Mouse (Mus musculus) WW6 (cell line): Measurements from ENCODE around the gene Marf1.
A peak's percentile ranks its signal among the peaks of the same experiment; 100 is the strongest.
"Not testable (repeated sequence)": the region's sequence is repeated elsewhere in the genome, so short reads cannot be mapped to it uniquely, and the experiment has no call there.

ENCODE experiments used
- DNase-seq: peaks from one replicate; pipeline ENCODE4 v3.0.0-alpha.2; 2013; ENCODE audit warnings: low read depth, low spot score

Gene Marf1

DNA sequence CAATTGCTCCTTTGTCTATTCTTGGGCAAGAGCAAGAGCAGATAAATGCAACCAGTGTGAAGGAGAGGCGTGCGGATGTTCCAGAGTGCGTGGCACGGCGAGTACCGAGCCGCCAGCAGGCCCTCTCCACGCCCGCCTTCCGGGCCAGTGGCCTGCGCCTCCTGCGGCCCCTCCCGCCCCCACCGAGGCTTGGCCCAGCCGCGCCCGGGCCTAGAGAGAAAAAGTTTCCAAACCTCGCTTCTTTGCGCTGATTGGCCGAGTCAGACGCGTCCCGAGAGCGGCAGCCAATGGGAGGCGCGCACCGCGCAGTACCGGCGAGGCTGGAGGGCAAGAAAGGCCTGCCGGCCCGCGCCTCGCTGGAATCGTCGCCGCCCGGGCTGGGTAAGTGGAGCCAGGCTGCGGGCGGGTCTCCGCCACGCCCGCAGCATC, at the start of gene Marf1, which contains the start of gene Nde1:
TSS of gene Marf1 (minus strand) at position 364 of the 429 bp plus-strand sequence.
TSS of gene Nde1 (plus strand) at position 288 of the 429 bp plus-strand sequence.
- DNase-seq, result peak; percentile 71

- no peak for DNase-seq
Observed at GRCm38 (mm10) chr16:14198798-14199197, 35.6 kb upstream of the Marf1 start.

- peak; percentile 11 for DNase-seq
Observed at GRCm38 (mm10) chr16:14195427-14195826, 32.3 kb upstream of the Marf1 start.

GRCm38 (mm10) chr16:14194164-14194950, 31.2 kb upstream of the Marf1 start:
- no peak for DNase-seq

DNA sequence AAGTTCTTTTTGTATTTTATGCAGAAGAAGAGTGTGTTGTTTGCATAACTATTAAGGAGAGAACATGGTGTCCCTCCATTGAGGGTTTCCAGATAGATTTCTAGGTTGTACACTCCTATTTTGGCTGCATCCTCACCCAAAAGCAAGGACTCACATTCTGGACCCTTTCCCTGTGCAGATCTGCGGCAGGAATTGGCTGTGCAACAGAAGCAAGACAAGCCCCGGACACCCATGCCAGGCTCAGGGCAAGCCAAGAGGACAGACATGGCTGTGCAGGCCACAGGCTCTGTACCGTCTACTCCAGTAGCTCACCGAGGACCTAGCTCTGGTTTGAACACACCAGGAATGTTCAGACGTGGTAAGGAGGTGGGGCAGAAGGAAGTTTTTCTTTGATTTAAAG, 22.4 kb upstream of the Marf1 start:
- no peak for DNase-seq

GRCm38 (mm10) chr16:14183856-14184255, 20.7 kb upstream of the Marf1 start:
- no peak for DNase-seq

DNA sequence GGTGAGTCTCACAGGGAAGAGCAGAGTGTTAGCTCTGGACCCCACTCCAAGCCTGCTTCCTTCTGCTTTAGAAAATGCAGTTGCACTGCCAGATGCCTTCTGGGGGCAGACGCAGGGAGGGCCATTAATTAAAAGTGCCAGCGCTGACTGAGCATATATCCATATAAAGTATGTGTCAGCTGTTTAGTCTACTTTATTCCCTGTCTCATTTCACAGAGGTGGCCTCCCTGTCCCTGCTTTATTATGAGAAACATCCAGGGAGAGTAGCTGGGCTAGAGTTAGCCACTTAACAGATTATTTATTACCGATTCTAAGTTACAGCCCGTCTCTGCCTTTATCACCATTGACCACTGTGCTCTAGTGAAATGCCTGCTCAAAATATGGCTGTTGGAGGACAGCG, 19.2 kb upstream of the Marf1 start:
- DNase-seq, result no peak

DNA sequence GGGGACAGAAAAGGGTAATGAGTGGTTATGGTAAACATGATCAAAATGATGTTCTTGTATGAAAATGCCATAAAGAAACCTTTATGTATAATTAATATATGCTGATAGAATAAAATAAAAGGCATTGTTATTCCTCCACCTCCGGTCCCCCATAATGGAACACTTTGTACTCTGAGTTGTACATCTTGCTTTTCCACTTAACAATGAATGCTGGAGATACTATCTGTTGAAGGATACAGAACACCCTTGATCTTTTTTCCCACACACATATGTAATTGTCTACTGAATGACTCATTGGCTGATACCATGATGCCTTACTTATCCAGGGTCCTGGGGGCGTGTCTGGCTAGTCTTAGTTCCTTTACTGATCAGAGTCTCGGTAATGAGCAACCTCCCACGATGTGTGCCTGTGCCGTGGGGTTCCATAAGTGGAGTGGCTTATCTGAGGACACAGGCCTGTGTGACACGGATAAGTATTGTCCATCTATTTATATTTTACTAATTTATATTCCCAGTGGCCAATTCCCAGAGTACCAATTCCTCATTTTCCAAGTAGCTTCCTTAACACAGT, 17.1 kb upstream of the Marf1 start:
- no peak for DNase-seq

DNA sequence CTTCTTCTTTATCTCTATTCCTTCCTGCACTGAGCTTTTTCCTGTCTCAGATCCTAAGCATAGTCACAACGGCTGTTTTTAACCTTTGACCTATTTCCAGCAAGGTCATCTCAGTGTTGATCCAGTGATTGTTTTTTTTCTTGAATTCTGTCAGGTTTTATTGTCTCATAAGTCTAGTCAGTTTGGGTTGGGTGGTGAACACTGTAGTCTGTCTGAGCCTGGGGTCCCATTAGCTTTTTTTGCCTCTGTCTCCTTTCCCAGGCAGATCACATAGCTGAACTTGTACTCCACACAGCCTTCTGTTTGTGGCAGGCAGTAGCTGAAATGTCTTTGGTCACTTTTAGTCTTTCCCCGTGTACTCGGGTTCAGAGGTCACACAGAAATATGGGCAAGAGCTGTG, 14.9 kb upstream of the Marf1 start:
- DNase-seq, result no peak

DNA sequence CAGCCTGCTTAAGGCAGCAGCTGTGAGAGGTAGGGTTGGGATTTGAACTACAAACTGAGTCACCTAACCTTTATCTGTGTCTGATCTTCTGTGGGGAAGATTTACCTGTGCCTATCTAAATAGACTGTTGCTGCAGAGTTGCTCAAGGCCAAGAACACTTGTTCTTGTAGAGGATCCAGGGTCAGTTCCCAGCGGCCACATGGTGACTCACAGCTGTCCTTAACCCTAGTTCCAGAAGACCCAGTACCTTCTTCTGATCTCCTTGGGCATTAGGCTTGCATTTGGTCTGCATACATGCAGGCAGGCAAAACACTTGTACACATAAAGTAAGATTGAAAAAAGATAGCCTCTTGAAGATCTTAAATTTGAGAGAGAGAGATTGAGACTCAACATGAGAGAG, 6.6 kb upstream of the Marf1 start:
- DNase-seq, result no peak

DNA sequence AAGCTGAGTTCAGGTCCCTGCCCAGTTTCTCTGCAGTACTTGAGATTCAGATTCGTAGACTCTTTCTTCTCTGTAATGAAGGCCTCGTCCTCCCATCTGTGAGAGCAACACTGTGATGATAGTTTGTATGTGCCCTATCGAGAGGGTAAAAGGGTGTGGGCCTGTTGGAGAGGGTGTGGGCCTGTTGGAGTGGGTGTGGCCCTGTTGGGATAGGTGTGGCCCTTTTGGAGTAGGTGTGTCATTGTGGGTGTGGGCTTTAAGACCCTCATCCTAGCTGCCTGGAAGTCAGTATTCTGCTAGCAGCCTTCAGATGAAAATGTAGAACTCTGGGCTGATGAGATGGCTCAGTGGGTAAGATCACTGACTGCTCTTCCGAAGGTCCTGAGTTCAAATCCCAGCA, 3.3 kb upstream of the Marf1 start:
- DNase-seq, result no peak

DNA sequence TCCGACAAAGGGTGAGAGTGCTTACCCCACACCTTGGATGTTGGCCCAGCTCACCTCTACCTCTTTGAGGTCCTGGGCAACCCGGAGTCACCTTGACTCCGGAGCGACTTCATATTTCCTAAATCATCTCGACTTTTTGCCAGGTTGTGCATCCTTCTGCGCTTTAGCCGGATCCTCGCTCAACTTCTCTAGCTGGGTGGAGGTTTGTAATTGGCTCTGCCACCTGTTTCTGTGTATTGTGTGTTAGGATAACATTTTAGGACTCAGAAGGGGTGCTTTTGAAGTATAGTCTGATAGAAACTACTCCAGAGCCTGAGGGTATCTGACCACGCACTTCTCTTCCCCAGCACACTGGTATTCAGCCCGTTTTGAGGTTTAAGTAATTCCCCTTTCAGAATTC, 580 bp upstream of the Marf1 start:
- no peak for DNase-seq

- DNase-seq, result no peak
Observed at GRCm38 (mm10) chr16:14160941-14161340, 2.2 kb downstream of the Marf1 start.

GRCm38 (mm10) chr16:14159746-14160131, 3.4 kb downstream of the Marf1 start:
- DNase-seq, result peak; percentile 36

GRCm38 (mm10) chr16:14158936-14159745, 4.0 kb downstream of the Marf1 start:
- peak; percentile 91 for DNase-seq

DNA sequence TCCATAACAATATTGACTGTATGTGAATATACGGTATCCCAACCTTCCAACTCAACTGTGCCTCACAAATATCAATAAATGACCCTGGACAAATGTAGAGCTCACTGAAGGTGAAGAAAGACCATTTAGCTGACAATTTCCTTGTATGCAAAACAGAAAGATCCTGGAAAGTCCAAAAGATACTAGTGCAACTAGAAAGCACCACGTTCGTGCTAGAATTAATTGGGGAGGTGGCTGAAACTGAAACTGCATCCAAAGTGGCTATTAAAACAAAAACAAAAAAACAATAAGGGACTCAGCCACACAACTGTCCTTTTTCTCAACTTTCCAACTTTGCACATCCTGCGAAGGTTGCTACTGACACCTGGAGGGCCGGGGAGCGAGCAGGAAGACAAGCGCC, 4.6 kb downstream of the Marf1 start:
- no peak for DNase-seq

- no peak for DNase-seq
Observed at GRCm38 (mm10) chr16:14156312-14156711, 6.8 kb downstream of the Marf1 start.

- not testable (repeated sequence) for DNase-seq
Observed at GRCm38 (mm10) chr16:14155638-14156037, 7.5 kb downstream of the Marf1 start.

- DNase-seq, result no peak
Observed at GRCm38 (mm10) chr16:14151718-14152117, 11.4 kb downstream of the Marf1 start.

DNA sequence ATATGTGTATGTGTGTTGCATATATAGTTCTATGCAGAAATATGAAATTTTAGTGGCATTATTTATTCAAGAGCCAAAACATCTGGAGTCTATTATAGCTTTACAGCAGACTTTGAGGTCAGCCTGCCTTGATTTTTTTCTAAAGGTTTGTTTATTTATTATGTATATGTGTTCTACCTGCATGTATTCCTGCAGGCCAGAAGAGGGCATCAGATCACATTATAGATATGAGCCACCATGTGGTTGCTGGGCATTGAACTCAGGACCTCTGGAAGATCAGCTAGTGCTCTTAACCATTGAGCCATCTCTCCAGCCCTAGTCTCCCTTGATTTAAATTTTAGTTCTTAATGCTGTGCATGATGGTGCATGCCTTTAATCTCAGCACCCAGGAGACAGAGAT, 15.4 kb downstream of the Marf1 start:
- no peak for DNase-seq

GRCm38 (mm10) chr16:14143298-14143697, 19.9 kb downstream of the Marf1 start:
- no peak for DNase-seq

DNA sequence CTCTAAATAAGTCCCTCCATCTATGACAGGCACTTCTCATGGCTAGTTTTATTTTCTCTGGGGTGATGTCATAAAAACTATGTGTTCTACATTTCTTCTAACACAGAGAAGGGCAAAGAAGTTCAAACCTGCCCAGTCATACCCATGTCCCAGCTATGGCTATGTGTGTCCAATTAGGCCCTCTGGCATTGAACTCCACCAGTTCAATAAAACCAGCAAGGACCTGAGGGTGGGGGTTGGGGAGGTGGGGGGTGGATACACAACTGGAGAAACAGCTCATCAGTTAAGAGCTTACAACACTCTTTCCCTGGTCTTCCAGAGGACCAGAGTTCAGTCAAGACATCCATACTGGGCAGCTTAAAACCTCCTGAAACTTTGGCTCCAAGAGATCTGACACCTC, 24.0 kb downstream of the Marf1 start:
- DNase-seq, result no peak
